Mouse (Mus musculus) heart, postnatal 10 days (tissue): Measurements from ENCODE around the gene Map7. TPM values are rescaled to one million over a fixed set of nuclear protein-coding genes. Genes with fewer than 3 reads are reported as not detected.

ENCODE experiments used
- DNase-seq, 2 experiments: peaks; one replicate each; pipeline ENCODE4 v3.0.0; 2021
- intact Hi-C: fragments of 180-260 bp; cut with DNase I; formaldehyde crosslinking; loops from one replicate; pipeline ENCODE4 v1.15.1; 2025
- total RNA-seq, 2 experiments: library from RNA; stranded (reverse); gene quantifications; 2 replicates each; pipeline ENCODE4 v1.2.3; 2021

Map7 gene
- total RNA-seq, 2 experiments from 2014 or later = 13.6 to 15.8 TPM

DNA sequence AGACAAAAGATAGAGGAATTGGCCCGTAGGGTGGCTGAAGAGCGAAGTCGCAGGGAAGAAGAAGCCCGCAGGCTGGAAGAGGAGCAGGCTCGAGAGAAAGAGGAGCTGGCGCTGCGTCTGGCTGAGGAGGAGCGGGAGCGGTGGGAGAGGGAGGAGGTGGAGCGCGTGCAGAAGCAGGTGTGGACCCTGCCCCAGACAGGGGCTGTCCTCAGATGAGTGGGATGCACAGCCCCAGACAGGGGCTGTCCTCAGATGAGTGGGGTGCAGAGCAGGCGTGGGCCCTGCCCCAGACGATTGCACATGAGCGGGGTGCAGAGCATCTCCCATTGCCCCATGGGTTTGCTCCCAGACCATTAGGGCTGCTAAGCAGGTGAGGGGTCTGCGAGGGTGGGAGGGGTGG lies 125.0 kb downstream of the Map7 start:
- intact Hi-C loops = no loop called here
- no peak for DNase-seq

DNA sequence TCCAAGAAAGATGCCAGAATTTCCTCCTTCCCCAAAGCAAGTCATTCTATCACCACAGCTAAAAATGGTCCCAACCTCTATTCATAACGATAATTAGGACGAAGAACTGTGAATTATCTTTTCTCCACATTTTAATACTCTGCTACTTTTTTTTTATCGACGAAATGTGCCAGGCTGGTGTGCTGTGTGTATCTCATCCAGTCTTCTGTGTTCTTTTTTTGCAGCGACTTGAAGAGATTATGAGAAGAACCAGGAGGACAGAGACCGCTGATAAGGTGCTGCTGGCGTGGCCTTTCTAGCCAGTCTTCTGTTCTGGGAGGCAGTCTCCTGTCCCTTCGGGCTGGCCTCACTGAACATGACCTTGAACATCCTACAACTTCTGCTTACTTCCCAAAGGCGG lies 125.8 kb downstream of the Map7 start:
- intact Hi-C loops = no loop called here
- DNase-seq = no peak

GRCm38 (mm10) chr10:20281456-20281855 lies 133.2 kb downstream of the Map7 start:
- intact Hi-C loops = loop anchor here (10.0 kb wide), 1 partner anchor 127 kb away; no protein-coding TSS in a partner anchor
- DNase-seq = no peak

DNA sequence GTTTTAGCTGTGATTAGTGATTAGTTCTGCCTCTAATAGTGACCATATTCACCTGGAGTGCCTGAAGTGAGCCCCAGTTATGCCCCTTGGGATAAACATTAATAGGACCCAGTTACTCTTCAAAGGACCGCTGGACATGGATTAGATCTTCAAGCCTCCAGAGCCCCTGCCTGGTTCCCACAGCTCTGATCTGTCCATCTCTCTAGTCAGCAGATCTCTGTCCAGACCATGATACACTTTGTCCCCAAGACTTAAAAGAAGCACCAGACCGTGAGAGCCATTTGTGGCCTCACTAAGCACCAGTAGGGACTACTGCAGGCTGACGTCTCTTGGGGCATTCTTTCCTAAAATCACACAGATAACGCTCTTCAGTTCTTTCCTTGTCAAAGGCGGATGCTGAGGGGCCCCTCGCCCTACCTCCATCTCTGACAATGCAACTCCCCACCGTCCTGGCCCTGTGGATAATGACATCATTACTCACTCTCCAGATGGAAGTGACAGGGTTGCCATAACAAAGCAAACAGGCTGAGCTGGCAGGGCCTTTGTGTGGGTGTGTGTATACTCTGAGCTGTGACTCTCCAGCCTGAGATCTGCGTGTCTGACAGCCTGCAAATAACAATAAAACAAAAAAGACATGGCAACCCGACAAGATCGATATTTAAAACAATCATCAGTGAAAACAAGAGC lies 137.2 kb downstream of the Map7 start:
- intact Hi-C loops = loop anchor here (5.0 to 10.0 kb wide), 3 partner anchors 37 to 642 kb away; no protein-coding TSS in a partner anchor
- peak; percentile 51 to 56 for DNase-seq

- DNase-seq = peak; percentile 24 to 32
- intact Hi-C loops = loop anchor here (5.0 to 10.0 kb wide), 3 partner anchors 36 to 641 kb away; no protein-coding TSS in a partner anchor
Measured at GRCm38 (mm10) chr10:20285994-20286836, 137.9 kb downstream of the Map7 start.

DNA sequence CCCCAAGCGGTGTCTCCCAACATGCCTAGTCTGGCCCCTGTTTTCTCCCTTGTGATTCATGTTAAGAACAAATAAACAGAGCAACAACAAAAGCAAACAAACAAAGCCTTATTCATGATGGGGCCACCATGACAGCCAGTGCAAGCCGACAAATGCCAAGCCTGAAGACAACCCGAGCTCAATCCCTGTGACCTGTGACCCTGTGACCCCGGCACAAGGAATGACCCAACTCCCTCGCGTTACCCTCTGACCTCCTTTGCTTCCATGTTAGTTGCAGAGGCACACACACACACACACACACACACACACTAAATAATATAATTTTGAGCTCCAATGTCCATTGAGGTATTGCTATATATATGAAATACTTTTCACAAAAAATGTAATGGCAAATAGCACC lies 139.1 kb downstream of the Map7 start:
- intact Hi-C loops = loop anchor here (5.0 to 10.0 kb wide), 3 partner anchors 35 to 640 kb away; no protein-coding TSS in a partner anchor
- DNase-seq = no peak

DNA sequence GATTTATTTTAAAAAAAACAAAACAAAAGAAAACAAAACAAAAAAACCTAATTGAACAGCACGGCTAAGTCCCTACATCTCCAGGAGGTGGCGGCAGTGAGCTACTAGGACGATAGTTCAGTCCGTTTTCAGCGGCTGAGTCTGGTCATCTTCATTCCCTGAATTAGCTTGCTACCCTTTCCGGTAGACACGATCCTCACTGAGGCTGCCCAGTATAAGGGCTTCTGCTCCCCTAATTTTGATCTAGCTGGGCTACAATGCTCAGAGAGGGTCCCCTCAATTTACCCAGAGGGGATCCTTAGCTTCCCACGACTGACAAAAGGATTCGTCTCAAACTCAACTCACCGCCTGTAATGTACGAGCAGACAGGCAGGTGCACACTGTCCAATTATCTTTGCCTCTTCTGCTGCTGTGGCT lies 142.2 kb downstream of the Map7 start:
- DNase-seq = peak; percentile 85 to 93
- intact Hi-C loops = loop anchor here (2.0 to 5.0 kb wide), 3 partner anchors 20 to 657 kb away; partner anchors contain the start of gene Mtfr2

DNA sequence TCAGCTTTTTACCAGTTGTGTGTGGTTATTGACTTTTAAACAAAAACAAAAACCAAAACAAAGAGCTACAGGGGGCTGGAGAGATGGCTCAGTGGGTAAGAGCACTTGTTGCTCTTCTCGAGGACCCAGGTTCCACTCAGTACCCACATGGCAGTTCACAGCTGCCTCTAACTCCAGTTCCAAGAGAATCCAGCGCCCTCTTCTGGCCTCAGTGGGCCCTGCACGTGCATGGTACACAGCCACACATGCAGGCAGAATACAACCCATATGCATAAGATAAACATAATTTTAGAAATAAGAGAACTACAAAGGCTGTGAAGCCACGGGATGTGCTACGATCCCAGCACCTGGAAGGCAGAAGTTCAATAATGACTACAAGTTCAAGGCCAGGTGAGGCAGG lies 147.7 kb downstream of the Map7 start:
- DNase-seq = no peak
- intact Hi-C loops = no loop called here

DNA sequence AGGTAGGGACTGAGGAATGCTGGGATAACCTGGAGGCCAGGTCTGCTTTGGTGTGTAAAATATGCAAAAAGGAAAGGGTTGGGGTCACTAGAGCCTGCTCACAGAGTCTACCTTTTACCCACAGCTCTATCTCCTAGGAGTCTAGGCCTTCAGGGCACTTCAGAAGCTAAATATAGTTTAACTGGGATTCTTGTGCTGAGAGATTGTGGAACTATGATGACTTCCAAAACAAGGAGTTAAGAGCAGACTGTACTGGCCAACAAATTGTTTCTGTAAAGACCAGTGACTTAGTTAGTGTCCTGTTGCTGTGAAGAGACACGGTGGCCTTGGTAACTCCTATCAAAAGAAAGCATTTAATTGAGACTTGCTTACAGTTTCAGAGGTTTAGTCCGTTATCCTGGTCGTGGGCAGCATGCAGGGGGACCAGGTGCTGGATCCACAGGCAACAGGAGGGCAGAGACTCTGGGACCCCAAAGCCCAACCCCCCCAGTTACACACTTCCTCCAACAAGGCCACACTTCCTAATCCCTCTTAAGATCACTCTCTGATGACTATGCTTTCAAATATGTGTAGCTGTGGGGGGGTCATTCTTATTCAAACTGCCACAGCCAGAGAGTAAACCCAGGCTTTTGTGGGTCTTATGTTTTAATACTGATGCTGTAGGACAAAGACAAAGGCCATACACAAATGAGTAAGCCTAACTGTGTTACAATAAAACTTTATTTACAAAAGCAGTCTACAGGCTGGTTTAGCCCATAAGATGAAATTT lies 150.1 kb downstream of the Map7 start:
- peak; percentile 32 to 41 for DNase-seq
- intact Hi-C loops = no loop called here

DNA sequence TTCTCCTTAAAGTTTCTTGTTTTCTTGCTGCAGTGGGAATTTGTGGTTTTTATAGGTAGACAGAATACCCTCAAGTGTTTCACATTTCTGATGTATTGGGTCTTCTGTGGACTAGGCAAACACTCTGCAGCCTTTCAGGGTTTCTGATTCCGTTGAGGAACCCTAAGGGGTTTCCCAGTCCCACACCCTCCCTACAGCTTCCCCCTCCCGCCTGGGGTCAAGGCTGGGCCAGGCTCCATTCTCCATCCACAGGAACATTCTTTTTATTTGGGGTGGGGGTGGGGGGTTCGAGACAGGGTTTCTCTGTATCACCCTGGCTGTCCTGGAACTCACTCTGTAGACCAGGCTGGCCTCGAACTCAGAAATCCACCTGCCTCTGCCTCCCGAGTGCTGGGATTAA lies 150.8 kb downstream of the Map7 start:
- DNase-seq = no peak
- intact Hi-C loops = no loop called here

GRCm38 (mm10) chr10:20310969-20311769 lies 162.9 kb downstream of the Map7 start:
- DNase-seq = no peak
- intact Hi-C loops = loop anchor here (2.0 to 10.0 kb wide), 3 partner anchors 20 to 156 kb away; partner anchors contain the start of gene Mtfr2

- DNase-seq = peak; percentile 100
- intact Hi-C loops = loop anchor here (2.0 to 10.0 kb wide), 3 partner anchors 21 to 157 kb away; partner anchors contain the start of gene Mtfr2
Measured at GRCm38 (mm10) chr10:20311918-20312735, 163.9 kb downstream of the Map7 start, which contains the start of gene Bclaf1. Bclaf1 (plus strand) TSS chr10:20312469.

DNA sequence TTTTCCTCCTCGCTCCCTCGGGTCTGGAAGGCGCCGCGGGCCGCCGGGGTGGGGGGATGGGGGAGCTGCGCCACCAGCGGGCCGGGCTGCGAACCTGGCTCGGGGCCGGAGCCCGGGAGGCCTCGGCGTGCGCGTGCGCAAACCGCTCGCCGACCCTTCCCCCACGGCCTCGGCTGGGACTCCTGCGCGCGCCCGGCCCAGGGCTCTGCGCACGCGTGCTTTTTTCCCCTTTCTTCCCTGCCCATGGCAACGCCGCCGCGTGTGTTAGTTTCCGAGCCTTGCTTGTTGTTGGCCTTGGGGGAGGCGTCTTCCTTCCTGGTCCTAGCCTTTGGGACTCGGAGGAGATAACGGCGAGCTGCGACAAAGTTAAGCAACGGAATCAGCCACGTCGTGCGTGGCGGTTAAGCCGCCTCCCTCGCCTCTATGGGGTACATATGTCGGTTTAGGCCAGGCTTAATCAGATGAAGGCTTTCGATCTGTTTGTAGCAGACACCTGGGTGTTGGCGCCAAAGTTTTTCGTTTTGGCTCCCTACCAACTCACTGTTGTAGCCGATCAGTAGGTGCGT lies 164.5 kb downstream of the Map7 start:
- peak; percentile 93 to 95 for DNase-seq
- intact Hi-C loops = loop anchor here (5.0 to 10.0 kb wide), 2 partner anchors 34 to 158 kb away; partner anchors contain the start of gene Mtfr2

GRCm38 (mm10) chr10:20313447-20313846 lies 165.2 kb downstream of the Map7 start:
- no peak for DNase-seq
- intact Hi-C loops = loop anchor here (5.0 to 10.0 kb wide), 2 partner anchors 34 to 159 kb away; partner anchors contain the start of gene Mtfr2

DNA sequence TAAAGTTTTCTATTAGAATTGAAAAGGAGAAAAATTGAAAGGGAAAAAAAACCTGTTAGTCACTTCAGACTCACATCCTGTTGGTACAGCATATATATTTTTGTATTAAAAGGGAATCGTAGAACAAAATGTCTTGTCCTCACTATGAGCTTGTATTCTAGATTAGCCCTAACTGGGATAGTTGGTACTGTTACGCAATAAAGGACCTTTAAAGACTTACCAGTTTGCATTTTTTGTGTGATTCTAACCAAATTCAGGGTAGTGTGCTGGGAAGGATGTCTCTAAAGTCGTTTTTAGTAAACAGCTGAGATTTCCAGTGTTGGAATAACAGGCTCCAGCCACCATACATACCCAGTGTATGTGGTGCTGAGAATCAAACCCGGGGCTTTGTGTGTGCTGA lies 165.7 kb downstream of the Map7 start:
- intact Hi-C loops = loop anchor here (5.0 to 10.0 kb wide), 2 partner anchors 33 to 159 kb away; partner anchors contain the start of gene Mtfr2
- DNase-seq = no peak

GRCm38 (mm10) chr10:20314797-20315196 lies 166.5 kb downstream of the Map7 start:
- peak in 1 of 2 experiments; percentile 35 for DNase-seq
- intact Hi-C loops = loop anchor here (5.0 to 10.0 kb wide), 2 partner anchors 33 to 160 kb away; partner anchors contain the start of gene Mtfr2

- intact Hi-C loops = loop anchor here (10.0 kb wide), 1 partner anchor 163 kb away; no protein-coding TSS in a partner anchor
Measured at GRCm38 (mm10) chr10:20317466-20317865, 169.2 kb downstream of the Map7 start.

GRCm38 (mm10) chr10:20326226-20326625 lies 178.0 kb downstream of the Map7 start:
- intact Hi-C loops = no loop called here

More at GRCm38 (mm10) chr10:20317466-20317865, 169.2 kb downstream of the Map7 start:
- DNase-seq = peak in 1 of 2 experiments; percentile 30

More at GRCm38 (mm10) chr10:20326226-20326625, 178.0 kb downstream of the Map7 start:
- no peak for DNase-seq
